Mouse (Mus musculus) ES-Bruce4 (cell line): ENCODE measurements at regions not wholly inside any gene's neighbourhood (a gene's known extent, or its start where the extent isn't known, plus 50 kb on each side); places are given as distances from the start of the nearest gene placed in this dataset.

Source experiments
- H3K27ac ChIP-seq: 2 replicates; pipeline ENCODE4 v1.5.1; 2012; ENCODE audit warnings: low read length, inconsistent platforms; ENCODE audit not compliant: insufficient read depth
- H3K27me3 ChIP-seq: 2 replicates; pipeline ENCODE4 v1.6.1; 2012; ENCODE audit warnings: mild to moderate bottlenecking, low read length, inconsistent platforms; ENCODE audit not compliant: control insufficient read depth, poor library complexity, insufficient read depth, severe bottlenecking
- H3K36me3 ChIP-seq: 2 replicates; pipeline ENCODE4 v1.6.1; 2012; ENCODE audit warnings: inconsistent platforms, mild to moderate bottlenecking, low read length, moderate library complexity; ENCODE audit not compliant: control insufficient read depth, poor library complexity, insufficient read depth, severe bottlenecking
- H3K4me1 ChIP-seq: one replicate; pipeline ENCODE4 v1.8.1; 2011; ENCODE audit warnings: low read length; ENCODE audit not compliant: control insufficient read depth, insufficient read depth
- H3K4me3 ChIP-seq: 2 replicates; pipeline ENCODE4 v1.5.1; 2011; ENCODE audit warnings: low read depth, mild to moderate bottlenecking, low read length
- H3K9ac ChIP-seq: 2 replicates; pipeline ENCODE4 v1.6.1; 2012; ENCODE audit warnings: low read depth, mild to moderate bottlenecking, inconsistent platforms; ENCODE audit not compliant: poor library complexity, severe bottlenecking
- H3K9me3 ChIP-seq: replicated peaks from 2 replicates; pipeline ENCODE4 v1.6.1; 2012; ENCODE audit warnings: mild to moderate bottlenecking, low read length, inconsistent platforms; ENCODE audit not compliant: control insufficient read depth, poor library complexity, insufficient read depth, severe bottlenecking
- CTCF ChIP-seq: IDR thresholded peaks from one replicate; pipeline ENCODE4 v1.8.1; 2011; ENCODE audit warnings: low read depth, low read length
- EP300 ChIP-seq: IDR thresholded peaks from 2 replicates; pipeline ENCODE4 v1.6.1; 2011; ENCODE audit warnings: low read depth, low read length; ENCODE audit not compliant: insufficient read depth
- POLR2A ChIP-seq: IDR thresholded peaks from one replicate; pipeline ENCODE4 v1.8.1; 2011; ENCODE audit warnings: low read length; ENCODE audit not compliant: insufficient read depth

- Histone ChIP-seq H3K27ac (no peak overlapping the region), H3K9ac (no peak overlapping the region), H3K36me3 (no peaks in the 10 kb centered on the region), H3K9me3 (no peaks in the 10 kb centered on the region), H3K4me1 (peaks cover 3% of the 10 kb centered on the region), H3K4me3 (no peak overlapping the region), H3K27me3 (no peaks in the 10 kb centered on the region; the same call in 1 of the 2 replicates)
- TF ChIP-seq CTCF: no peak
- TF ChIP-seq POLR2A: no peak
- no peak for TF ChIP-seq EP300
Observed at GRCm38 (mm10) chr3:65449176-65449575, 56.8 kb upstream of the Ssr3 start.

GRCm38 (mm10) chr3:65443701-65444100 is 51.3 kb upstream of the Ssr3 start:
- no peaks in the 10 kb centered on the region for H3K4me1 ChIP-seq
- H3K9ac ChIP-seq: no peak overlapping the region
- H3K27me3 ChIP-seq: no peaks in the 10 kb centered on the region
- H3K27ac ChIP-seq: no peak overlapping the region
- no peaks in the 10 kb centered on the region for H3K9me3 ChIP-seq
- TF ChIP-seq EP300: no peak
- no peak for TF ChIP-seq CTCF
- TF ChIP-seq POLR2A: no peak
- no peak overlapping the region for H3K4me3 ChIP-seq
- no peaks in the 10 kb centered on the region for H3K36me3 ChIP-seq

GRCm38 (mm10) chr3:65442946-65443345 is 50.5 kb upstream of the Ssr3 start:
- Histone ChIP-seq H3K4me3 (no peak overlapping the region), H3K9ac (no peak overlapping the region), H3K27ac (no peak overlapping the region), H3K4me1 (no peaks in the 10 kb centered on the region), H3K27me3 (no peaks in the 10 kb centered on the region), H3K9me3 (no peaks in the 10 kb centered on the region), H3K36me3 (no peaks in the 10 kb centered on the region)
- TF ChIP-seq POLR2A (no peak), CTCF (no peak), EP300 (no peak)

- H3K27ac ChIP-seq: no peak overlapping the region
- no peaks in the 10 kb centered on the region for H3K4me1 ChIP-seq
- TF ChIP-seq CTCF (no peak), EP300 (no peak), POLR2A (no peak)
- no peaks in the 10 kb centered on the region for H3K36me3 ChIP-seq
- H3K27me3 ChIP-seq: no peaks in the 10 kb centered on the region
- no peak overlapping the region for H3K4me3 ChIP-seq
- no peak overlapping the region for H3K9ac ChIP-seq
- H3K9me3 ChIP-seq: no peaks in the 10 kb centered on the region
Observed at GRCm38 (mm10) chr3:65442269-65442668, 49.8 kb upstream of the Ssr3 start.
